Mouse (Mus musculus): ENCODE data around the gene Ccr7. TPM values are rescaled to one million over a fixed set of nuclear protein-coding genes. Genes with fewer than 3 reads are reported as not detected.

The Ccr7 gene
- total RNA-seq, 2 experiments from 2014 or later, result not detected

GRCm38 (mm10) chr11:99145765-99146164 lies 9.1 kb downstream of the Ccr7 start:
- H3K27ac ChIP-seq, result no peak overlapping the region
- TF ChIP-seq CTCF (IDR thresholded peaks at IDR 0.05), result no peak
- H3K4me3 ChIP-seq, result no peak overlapping the region
- intact Hi-C loops (cut with DNase I), result loop anchor here (2.0 kb wide), 1 partner anchor 163 kb away; the partner anchor contains the start of gene Gjd3
- DNase-seq (ENCODE audit: extremely low spot score in 1 of 2, low spot score in 2 of 2), result no peak

GRCm38 (mm10) chr11:99144940-99145339 lies 9.9 kb downstream of the Ccr7 start:
- Histone ChIP-seq H3K4me3 (no peak overlapping the region), H3K27ac (no peak overlapping the region)
- intact Hi-C loops (cut with DNase I), result no loop called here
- TF ChIP-seq CTCF (IDR thresholded peaks at IDR 0.05), result no peak
- no peak for DNase-seq (ENCODE audit: extremely low spot score in 1 of 2, low spot score in 2 of 2)

GRCm38 (mm10) chr11:99144456-99144855 lies 10.4 kb downstream of the Ccr7 start:
- TF ChIP-seq CTCF (IDR thresholded peaks at IDR 0.05), result no peak
- Histone ChIP-seq H3K4me3 (no peak overlapping the region), H3K27ac (no peak overlapping the region)
- no peak for DNase-seq (ENCODE audit: extremely low spot score in 1 of 2, low spot score in 2 of 2)
- intact Hi-C loops (cut with DNase I), result no loop called here

GRCm38 (mm10) chr11:99143123-99144082 lies 11.5 kb downstream of the Ccr7 start:
- DNase-seq (ENCODE audit: extremely low spot score in 1 of 2, low spot score in 2 of 2), result no peak
- no peak for TF ChIP-seq CTCF (IDR thresholded peaks at IDR 0.05)
- intact Hi-C loops (cut with DNase I), result no loop called here
- no peak overlapping the region for H3K4me3 ChIP-seq
- no peak overlapping the region for H3K27ac ChIP-seq

GRCm38 (mm10) chr11:99142493-99143095 lies 12.3 kb downstream of the Ccr7 start:
- H3K4me3 ChIP-seq, result no peak overlapping the region
- DNase-seq (ENCODE audit: extremely low spot score in 1 of 2, low spot score in 2 of 2), result no peak
- intact Hi-C loops (cut with DNase I), result no loop called here
- no peak for TF ChIP-seq CTCF (IDR thresholded peaks at IDR 0.05)
- H3K27ac ChIP-seq, result no peak overlapping the region

- no peak overlapping the region for H3K27ac ChIP-seq
- no peak for TF ChIP-seq CTCF (IDR thresholded peaks at IDR 0.05)
- H3K4me3 ChIP-seq, result no peak overlapping the region
- DNase-seq (ENCODE audit: extremely low spot score in 1 of 2, low spot score in 2 of 2), result no peak
- intact Hi-C loops (cut with DNase I), result no loop called here
These were observed 12.8 kb downstream of the Ccr7 start for GRCm38 (mm10) chr11:99142046-99142445.

- no peak overlapping the region for H3K4me3 ChIP-seq
- H3K27ac ChIP-seq, result no peak overlapping the region
- intact Hi-C loops (cut with DNase I), result no loop called here
- DNase-seq (ENCODE audit: extremely low spot score in 1 of 2, low spot score in 2 of 2), result no peak
- TF ChIP-seq CTCF (IDR thresholded peaks at IDR 0.05), result no peak
These were observed 13.3 kb downstream of the Ccr7 start for GRCm38 (mm10) chr11:99141600-99141999.

GRCm38 (mm10) chr11:99138976-99139375 lies 15.9 kb downstream of the Ccr7 start:
- H3K27ac ChIP-seq, result no peak overlapping the region
- intact Hi-C loops (cut with DNase I), result no loop called here
- H3K4me3 ChIP-seq, result no peak overlapping the region
- no peak for TF ChIP-seq CTCF (IDR thresholded peaks at IDR 0.05)
- DNase-seq (ENCODE audit: extremely low spot score in 1 of 2, low spot score in 2 of 2), result no peak

- DNase-seq (ENCODE audit: extremely low spot score in 1 of 2, low spot score in 2 of 2), result no peak
- no peak for TF ChIP-seq CTCF (IDR thresholded peaks at IDR 0.05)
- no peak overlapping the region for H3K4me3 ChIP-seq
- intact Hi-C loops (cut with DNase I), result no loop called here
- H3K27ac ChIP-seq, result no peak overlapping the region
These were observed 17.5 kb downstream of the Ccr7 start for GRCm38 (mm10) chr11:99137385-99137784.

GRCm38 (mm10) chr11:99136961-99137360 lies 17.9 kb downstream of the Ccr7 start:
- TF ChIP-seq CTCF (IDR thresholded peaks at IDR 0.05), result no peak
- intact Hi-C loops (cut with DNase I), result no loop called here
- H3K27ac ChIP-seq, result no peak overlapping the region
- no peak for DNase-seq (ENCODE audit: extremely low spot score in 1 of 2, low spot score in 2 of 2)
- no peak overlapping the region for H3K4me3 ChIP-seq

GRCm38 (mm10) chr11:99136361-99136760 lies 18.5 kb downstream of the Ccr7 start:
- DNase-seq (ENCODE audit: extremely low spot score in 1 of 2, low spot score in 2 of 2), result no peak
- Histone ChIP-seq H3K27ac (no peak overlapping the region), H3K4me3 (no peak overlapping the region)
- no peak for TF ChIP-seq CTCF (IDR thresholded peaks at IDR 0.05)
- intact Hi-C loops (cut with DNase I), result no loop called here

GRCm38 (mm10) chr11:99135047-99135440 lies 19.8 kb downstream of the Ccr7 start:
- intact Hi-C loops (cut with DNase I), result no loop called here
- DNase-seq (ENCODE audit: extremely low spot score in 1 of 2, low spot score in 2 of 2), result no peak
- Histone ChIP-seq H3K4me3 (no peak overlapping the region), H3K27ac (no peak overlapping the region)
- no peak for TF ChIP-seq CTCF (IDR thresholded peaks at IDR 0.05)

All from left cerebral cortex, adult 2 months (tissue).